Mouse (Mus musculus) embryonic facial prominence, embryonic 14.5 days (tissue): Measurements from ENCODE around the gene Fzr1. TPM values are rescaled to one million over a fixed set of nuclear protein-coding genes. Genes with fewer than 3 reads are reported as not detected.

Experiments
- ATAC-seq: fragments of 200-750 bp; cut with Nextera tagmentation; 2 replicates; pipeline ENCODE4 v1.8.0; 2017; ENCODE audit warnings: low read depth, moderate number of reproducible peaks, moderate TSS enrichment
- DNase-seq: peaks from one replicate; pipeline ENCODE4 v3.0.0-alpha.2; 2015; ENCODE audit warnings: low spot score
- H3K27ac ChIP-seq: fragments of 300-500 bp; sonication (generic); replicated peaks from 2 replicates; pipeline ENCODE4 v1.5.1; 2014; ENCODE audit warnings: low read depth, mild to moderate bottlenecking, low read length, moderate library complexity
- H3K27me3 ChIP-seq: fragments of 300-500 bp; sonication (generic); replicated peaks from 2 replicates; pipeline ENCODE4 v1.6.1; 2014; ENCODE audit warnings: low read length; ENCODE audit not compliant: control insufficient read depth, insufficient read depth
- H3K36me3 ChIP-seq: fragments of 300-500 bp; sonication (generic); 2 replicates; pipeline ENCODE4 v1.6.1; 2014; ENCODE audit warnings: low read length, mixed read lengths; ENCODE audit not compliant: control insufficient read depth, insufficient read depth
- H3K4me1 ChIP-seq: fragments of 300-500 bp; sonication (generic); 2 replicates; pipeline ENCODE4 v1.6.1; 2014; ENCODE audit warnings: antibody characterized with exemption, low read length; ENCODE audit not compliant: control insufficient read depth, insufficient read depth
- H3K4me2 ChIP-seq: fragments of 300-500 bp; sonication (generic); 2 replicates; pipeline ENCODE4 v1.6.1; 2014; ENCODE audit warnings: low read depth, mild to moderate bottlenecking, low read length, moderate library complexity, mixed read lengths
- H3K4me3 ChIP-seq: fragments of 300-500 bp; sonication (generic); 2 replicates; pipeline ENCODE4 v1.5.1; 2014; ENCODE audit warnings: low read depth, mild to moderate bottlenecking, low read length
- H3K9ac ChIP-seq: fragments of 300-500 bp; sonication (generic); 2 replicates; pipeline ENCODE4 v1.6.1; 2014; ENCODE audit warnings: low read depth, mild to moderate bottlenecking, low read length, moderate library complexity, mixed read lengths
- H3K9me3 ChIP-seq: fragments of 300-500 bp; sonication (generic); 2 replicates; pipeline ENCODE4 v1.6.1; 2016; ENCODE audit warnings: low read length; ENCODE audit not compliant: control insufficient read depth
- WGBS: fragments of 180-500 bp; shearing (Covaris S2); extraction: QIAGEN DNeasy Blood & Tissue Kit; methylation state at CpG from one replicate; pipeline ENCODE4 v1.1.7; 2014; 5-methylcytosine and 5-hydroxymethylcytosine counted together
- microRNA-seq: library from miRNA; unstranded; fragments of <30 nt; microRNA quantifications from one replicate; pipeline ENCODE4, GENCODE M21; 2016; ENCODE audit warnings: borderline number of aligned reads
- polyA plus RNA-seq: library from polyadenylated mRNA; unstranded; fragments of >200 nt; fragmentation: Nextera tagmentation; extraction: Ambion mirVana; gene quantifications from 2 replicates; pipeline ENCODE4 v1.2.1, GENCODE M21; 2014

The Fzr1 gene
- polyA plus RNA-seq, 1 experiment from 2014 or later, result 69.5 TPM

DNA sequence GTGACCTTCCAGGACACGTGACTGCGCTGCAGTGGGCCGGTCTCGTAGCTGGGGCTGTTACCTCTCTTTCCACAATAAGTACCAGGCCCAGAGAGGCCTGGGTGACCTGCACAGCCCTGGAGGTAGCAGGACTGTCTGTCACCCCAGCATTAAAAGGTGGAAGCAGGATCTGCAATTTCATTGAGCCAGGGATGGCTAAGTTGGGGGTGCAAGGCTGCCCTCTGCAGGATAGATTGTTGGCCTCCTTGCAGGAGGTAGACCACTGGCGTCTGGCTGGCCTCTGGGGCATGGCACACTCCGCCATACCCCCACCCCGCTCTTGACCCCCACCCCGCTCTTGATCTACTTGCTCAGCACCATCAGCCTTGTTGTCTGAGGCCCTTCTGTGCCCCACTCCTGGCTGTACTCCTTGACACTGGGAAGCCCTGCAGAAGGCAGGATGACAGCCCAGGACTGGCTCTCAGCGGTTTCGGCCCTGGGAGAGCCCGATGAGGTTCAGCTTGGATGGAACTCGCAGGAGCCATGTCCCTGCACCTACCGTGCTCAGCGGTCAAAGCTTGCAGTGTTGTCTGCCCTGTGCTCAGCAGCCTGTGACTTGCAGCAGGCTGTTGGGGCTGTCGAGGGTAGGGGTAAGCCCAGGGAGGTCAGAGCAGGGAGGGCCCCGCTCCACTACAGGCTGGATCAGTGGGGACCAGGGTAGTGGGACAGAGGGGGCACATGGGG is 61.8 kb downstream of the Fzr1 start:
- Histone ChIP-seq H3K36me3 (peaks cover 64% of the 10 kb centered on the region), H3K4me1 (peaks cover 12% of the 10 kb centered on the region; the same call in 1 of the 2 replicates), H3K4me3 (peak overlapping the region; percentile 25), H3K9me3 (no peaks in the 10 kb centered on the region), H3K27ac (peak overlapping the region; percentile 39), H3K27me3 (no peaks in the 10 kb centered on the region), H3K9ac (peak overlapping the region; percentile 47), H3K4me2 (peak overlapping the region; percentile 56)
- DNase-seq (no peak), ATAC-seq (no peak)
- 43% methylated on average over 13 of the region's 16 CpGs for WGBS

Small RNA genes lying within 50 kb of the gene (microRNA-seq; reads per million reads assigned to microRNA genes)
- 1.2 reads per million for gene Mir1191b
- not detected for gene Mir6913

Other genes starting within 250 kb of the Fzr1 start
- gene Zbtb7a, start 243.3 kb downstream of the Fzr1 start, polyA plus RNA-seq, result 24.1 and 25.9 TPM in 2 replicates
- gene Pias4, start 210.6 kb downstream of the Fzr1 start, polyA plus RNA-seq, result 33.2 and 35.6 TPM in 2 replicates
- 549 and 578 TPM in 2 replicates for gene Eef2, start 201.9 kb downstream of the Fzr1 start, polyA plus RNA-seq
- 53.4 and 58.3 TPM in 2 replicates for gene Dapk3, start 195.5 kb downstream of the Fzr1 start, polyA plus RNA-seq
- not detected in 2 replicates for gene 4930442H23Rik, start 194.7 kb downstream of the Fzr1 start, polyA plus RNA-seq
- gene Nmrk2, start 176.5 kb downstream of the Fzr1 start, polyA plus RNA-seq, result 1.2 and 1.7 TPM in 2 replicates
- gene Atcay, start 147.7 kb downstream of the Fzr1 start, polyA plus RNA-seq, result 2.3 and 2.4 TPM in 2 replicates
- 6.5 and 9.7 TPM in 2 replicates for gene Zfr2, start 145.4 kb downstream of the Fzr1 start, polyA plus RNA-seq
- 4.9 and 5.4 TPM in 2 replicates for gene Matk, start 125.6 kb downstream of the Fzr1 start, polyA plus RNA-seq
- gene Mrpl54, start 111.6 kb downstream of the Fzr1 start, polyA plus RNA-seq, result 196 and 206 TPM in 2 replicates
- gene Apba3, start 111.6 kb downstream of the Fzr1 start, polyA plus RNA-seq, result 56.0 and 61.4 TPM in 2 replicates
- 8.1 and 9.9 TPM in 2 replicates for gene Tjp3, start 86.9 kb downstream of the Fzr1 start, polyA plus RNA-seq
- gene Pip5k1c, start 85.6 kb downstream of the Fzr1 start, polyA plus RNA-seq, result 48.4 and 56.3 TPM in 2 replicates
- gene Cactin, start 57.4 kb downstream of the Fzr1 start, polyA plus RNA-seq, result 27.0 and 27.5 TPM in 2 replicates
- gene Tbxa2r, start 49.8 kb downstream of the Fzr1 start, polyA plus RNA-seq, result 6.7 and 8.7 TPM in 2 replicates
- gene Gipc3, start 35.2 kb downstream of the Fzr1 start, polyA plus RNA-seq, result 0.04 and 0.14 TPM in 2 replicates
- gene Hmg20b, start 28.0 kb downstream of the Fzr1 start, polyA plus RNA-seq, result 66.8 and 78.7 TPM in 2 replicates
- gene Mfsd12, start 21.0 kb downstream of the Fzr1 start, polyA plus RNA-seq, result 6.8 and 9.8 TPM in 2 replicates
- 0.31 and 0.71 TPM in 2 replicates for gene 4930404N11Rik, start 12.7 kb downstream of the Fzr1 start, polyA plus RNA-seq
- gene Dohh, start 5.9 kb upstream of the Fzr1 start, polyA plus RNA-seq, result 61.4 and 67.1 TPM in 2 replicates
- gene Gm48551, start 6.0 kb upstream of the Fzr1 start, polyA plus RNA-seq, result 2.4 and 2.6 TPM in 2 replicates
- gene Gm48552, start 10.5 kb upstream of the Fzr1 start, polyA plus RNA-seq, result 0.77 and 0.88 TPM in 2 replicates
- 3.9 and 4.1 TPM in 2 replicates for gene Smim24, start 14.5 kb upstream of the Fzr1 start, polyA plus RNA-seq
- 100.0 and 103 TPM in 2 replicates for gene Nfic, start 77.1 kb upstream of the Fzr1 start, polyA plus RNA-seq
- 1.4 and 1.9 TPM in 2 replicates for gene Celf5, start 104.2 kb upstream of the Fzr1 start, polyA plus RNA-seq
- gene Ncln, start 117.9 kb upstream of the Fzr1 start, polyA plus RNA-seq, result 64.7 and 82.4 TPM in 2 replicates
- gene S1pr4, start 121.6 kb upstream of the Fzr1 start, polyA plus RNA-seq, result 0.65 and 0.73 TPM in 2 replicates
- gene Gna15, start 145.7 kb upstream of the Fzr1 start, polyA plus RNA-seq, result 3.1 and 4.5 TPM in 2 replicates
- 87.7 and 88.4 TPM in 2 replicates for gene Gna11, start 166.7 kb upstream of the Fzr1 start, polyA plus RNA-seq
- gene Aes, start 181.0 kb upstream of the Fzr1 start, polyA plus RNA-seq, result 387 and 412 TPM in 2 replicates
- 30.2 and 39.4 TPM in 2 replicates for gene Tle2, start 196.0 kb upstream of the Fzr1 start, polyA plus RNA-seq
- 17.1 and 17.8 TPM in 2 replicates for gene Tle6, start 222.6 kb upstream of the Fzr1 start, polyA plus RNA-seq
- 0.20 and 0.61 TPM in 2 replicates for gene BC025920, start 227.8 kb upstream of the Fzr1 start, polyA plus RNA-seq
- gene Sirt6, start 249.3 kb upstream of the Fzr1 start, polyA plus RNA-seq, result 24.4 and 29.0 TPM in 2 replicates